Mouse (Mus musculus) kidney, embryonic 15.5 days (tissue): ENCODE measurements around the gene Mcm5. TPM values are rescaled to one million over a fixed set of nuclear protein-coding genes. Genes with fewer than 3 reads are reported as not detected.

ENCODE experiments used
- ATAC-seq: fragments of 200-750 bp; cut with Nextera tagmentation; replicated peaks from 2 replicates; pipeline ENCODE4 v1.8.0; 2017; ENCODE audit warnings: moderate TSS enrichment; ENCODE audit not compliant: low FRiP score
- H3K27ac ChIP-seq: fragments of 300-500 bp; sonication (generic); 2 replicates; pipeline ENCODE4 v1.5.1; 2015; ENCODE audit warnings: mild to moderate bottlenecking, inconsistent platforms
- H3K27me3 ChIP-seq: fragments of 300-500 bp; sonication (generic); 2 replicates; pipeline ENCODE4 v1.6.1; 2015; ENCODE audit warnings: inconsistent platforms
- H3K36me3 ChIP-seq: fragments of 300-500 bp; sonication (generic); 2 replicates; pipeline ENCODE4 v1.6.1; 2015; ENCODE audit warnings: inconsistent platforms
- H3K4me1 ChIP-seq: fragments of 300-500 bp; sonication (generic); 2 replicates; pipeline ENCODE4 v1.6.1; 2015; ENCODE audit warnings: inconsistent platforms
- H3K4me2 ChIP-seq: fragments of 300-500 bp; sonication (generic); 2 replicates; pipeline ENCODE4 v1.6.1; 2015; ENCODE audit warnings: moderate library complexity, mild to moderate bottlenecking, inconsistent platforms
- H3K4me3 ChIP-seq: fragments of 300-500 bp; sonication (generic); replicated peaks from 2 replicates; pipeline ENCODE4 v1.5.1; 2015; ENCODE audit warnings: mild to moderate bottlenecking, inconsistent platforms
- H3K9ac ChIP-seq: fragments of 300-500 bp; sonication (generic); 2 replicates; pipeline ENCODE4 v1.6.1; 2015; ENCODE audit warnings: mild to moderate bottlenecking, inconsistent platforms
- H3K9me3 ChIP-seq: fragments of 300-500 bp; sonication (generic); replicated peaks from 2 replicates; pipeline ENCODE4 v1.6.1; 2016; ENCODE audit warnings: inconsistent platforms
- WGBS: fragments of 180-500 bp; shearing (Covaris S2); methylation state at CpG from one replicate; pipeline ENCODE4 v1.1.7; 2015; ENCODE audit warnings: mixed read lengths; 5-methylcytosine and 5-hydroxymethylcytosine counted together
- polyA plus RNA-seq: library from polyadenylated mRNA; unstranded; fragments of >200 nt; fragmentation: Nextera tagmentation; extraction: Ambion mirVana; gene quantifications from 2 replicates; pipeline ENCODE4 v1.2.1, GENCODE M21; 2015

Mcm5 gene
- polyA plus RNA-seq, 1 experiment from 2014 or later: 194 TPM

DNA sequence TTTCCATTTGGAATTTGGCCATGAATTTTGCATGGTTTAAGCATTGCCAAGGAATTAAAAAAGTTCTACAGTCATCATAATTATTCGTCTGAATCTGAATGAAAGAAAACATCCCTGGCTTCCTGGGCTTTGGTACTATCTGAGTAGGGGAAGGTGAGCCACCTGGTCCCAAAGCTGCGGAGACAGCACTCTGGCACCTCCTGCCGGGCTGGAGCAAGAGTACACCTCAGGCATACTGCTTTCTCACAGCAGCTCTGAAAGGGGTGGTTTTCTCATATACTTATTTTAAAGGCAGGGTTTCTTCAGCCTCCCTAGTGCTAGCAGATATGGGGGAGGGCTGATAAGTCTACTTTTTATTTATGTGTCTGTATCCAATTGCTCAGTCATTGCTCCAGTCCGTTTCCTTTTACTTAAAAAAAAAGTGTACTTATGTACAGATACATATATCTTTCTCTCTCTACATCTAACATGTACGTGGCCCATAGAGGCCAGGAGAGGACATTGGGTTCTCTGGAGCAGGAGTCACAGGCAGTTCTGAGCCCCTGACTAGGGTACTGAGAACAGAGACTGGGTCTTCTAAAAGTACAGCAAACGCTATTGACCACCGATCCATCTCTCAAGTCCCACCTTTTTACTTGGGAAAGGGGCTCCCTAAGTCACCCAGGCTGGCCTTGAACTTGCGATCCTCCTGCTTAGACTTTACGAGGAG, 688 bp upstream of the Mcm5 start:
- H3K4me1 ChIP-seq: peaks cover 29% of the 10 kb centered on the region
- H3K27ac ChIP-seq: peak overlapping the region; percentile 86
- WGBS: 0% methylated on average over 9 of the region's 9 CpGs
- peak; percentile 75 for ATAC-seq
- H3K9me3 ChIP-seq: no peaks in the 10 kb centered on the region
- no peaks in the 10 kb centered on the region for H3K27me3 ChIP-seq
- H3K36me3 ChIP-seq: peaks cover 28% of the 10 kb centered on the region
- H3K4me2 ChIP-seq: peak overlapping the region; percentile 70
- peak overlapping the region; percentile 83 for H3K4me3 ChIP-seq
- H3K9ac ChIP-seq: peak overlapping the region; percentile 62

DNA sequence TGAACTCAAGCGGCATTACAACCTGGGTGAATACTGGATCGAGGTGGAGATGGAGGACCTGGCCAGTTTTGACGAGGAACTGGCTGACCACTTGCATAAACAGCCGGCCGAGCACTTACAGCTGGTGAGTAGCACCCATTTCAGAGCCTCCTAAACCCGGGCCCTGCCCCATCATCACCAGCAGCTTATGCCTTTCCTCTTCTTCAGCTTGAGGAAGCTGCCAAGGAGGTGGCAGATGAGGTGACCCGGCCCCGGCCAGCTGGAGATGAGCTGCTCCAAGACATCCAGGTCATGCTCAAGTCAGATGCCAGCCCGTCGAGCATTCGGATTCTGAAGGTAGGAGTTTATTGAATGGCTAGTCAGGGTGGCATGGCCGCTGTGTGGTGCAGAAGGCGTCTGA, 724 bp downstream of the Mcm5 start:
- Histone ChIP-seq H3K4me1 (peaks cover 31% of the 10 kb centered on the region), H3K36me3 (peaks cover 42% of the 10 kb centered on the region)
- WGBS: 8% methylated on average over 13 of the region's 13 CpGs

DNA sequence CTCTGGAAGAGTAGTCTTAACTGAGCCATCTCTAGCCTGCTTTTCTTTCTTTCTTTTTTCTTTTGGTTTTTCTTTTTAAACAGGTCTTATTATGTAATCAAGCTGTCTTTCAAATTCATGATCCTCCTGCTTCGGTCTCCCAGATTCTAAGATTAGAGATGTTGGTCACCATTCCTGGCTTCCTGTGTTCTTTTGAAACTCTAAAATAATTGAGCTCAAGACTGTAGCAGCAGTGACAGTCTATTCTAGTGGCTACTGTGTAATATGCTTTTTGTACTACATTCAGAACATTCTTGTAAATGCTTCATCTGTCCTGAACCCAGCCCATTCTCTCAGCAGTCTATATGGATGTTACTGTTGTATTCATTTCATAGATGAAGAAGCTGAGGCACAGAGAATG, 9.1 kb downstream of the Mcm5 start:
- H3K4me3 ChIP-seq: no peak overlapping the region
- WGBS: 89% methylated on average over 1 of the region's 1 CpGs
- 0 out of 2 replicates have a peak, but pooled peaks cover 2% of the 10 kb centered on the region for H3K4me1 ChIP-seq
- no peak overlapping the region for H3K9ac ChIP-seq
- no peaks in the 10 kb centered on the region for H3K27me3 ChIP-seq
- H3K9me3 ChIP-seq: no peaks in the 10 kb centered on the region
- no peak overlapping the region for H3K4me2 ChIP-seq
- H3K27ac ChIP-seq: no peak overlapping the region
- ATAC-seq: no peak
- peaks cover 98% of the 10 kb centered on the region for H3K36me3 ChIP-seq

More for the DNA sequence above, 724 bp downstream of the Mcm5 start:
- peak overlapping the region; percentile 71 for H3K4me2 ChIP-seq
- no peak for ATAC-seq
- H3K9ac ChIP-seq: peak overlapping the region; percentile 70
- no peak overlapping the region for H3K27ac ChIP-seq
- peak overlapping the region; percentile 83 for H3K4me3 ChIP-seq
- H3K9me3 ChIP-seq: no peaks in the 10 kb centered on the region
- no peaks in the 10 kb centered on the region for H3K27me3 ChIP-seq

DNA sequence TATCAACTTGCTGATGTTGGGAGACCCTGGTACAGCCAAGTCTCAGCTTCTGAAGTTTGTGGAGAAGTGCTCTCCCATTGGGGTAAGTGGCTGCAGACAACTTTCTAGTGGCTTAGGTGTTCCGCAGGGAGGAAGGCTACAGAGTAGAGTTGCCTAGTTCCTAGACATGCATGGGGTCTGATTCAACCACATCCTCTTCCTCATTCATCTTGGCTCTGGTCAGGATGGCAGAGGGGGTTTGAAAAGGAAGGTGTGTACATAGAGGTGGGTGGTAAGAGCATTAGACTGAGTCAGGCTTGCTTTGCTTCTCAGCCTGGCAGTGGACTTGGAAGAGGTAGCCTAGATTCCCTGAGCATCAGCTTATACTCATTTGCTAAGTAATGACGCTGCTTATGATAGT, 9.9 kb downstream of the Mcm5 start:
- no peaks in the 10 kb centered on the region for H3K4me1 ChIP-seq
- H3K4me3 ChIP-seq: no peak overlapping the region
- H3K27ac ChIP-seq: no peak overlapping the region
- 92% methylated on average over 2 of the region's 2 CpGs for WGBS
- H3K36me3 ChIP-seq: peaks cover 98% of the 10 kb centered on the region
- no peak for ATAC-seq
- H3K9me3 ChIP-seq: no peaks in the 10 kb centered on the region
- H3K4me2 ChIP-seq: no peak overlapping the region
- no peaks in the 10 kb centered on the region for H3K27me3 ChIP-seq
- no peak overlapping the region for H3K9ac ChIP-seq

DNA sequence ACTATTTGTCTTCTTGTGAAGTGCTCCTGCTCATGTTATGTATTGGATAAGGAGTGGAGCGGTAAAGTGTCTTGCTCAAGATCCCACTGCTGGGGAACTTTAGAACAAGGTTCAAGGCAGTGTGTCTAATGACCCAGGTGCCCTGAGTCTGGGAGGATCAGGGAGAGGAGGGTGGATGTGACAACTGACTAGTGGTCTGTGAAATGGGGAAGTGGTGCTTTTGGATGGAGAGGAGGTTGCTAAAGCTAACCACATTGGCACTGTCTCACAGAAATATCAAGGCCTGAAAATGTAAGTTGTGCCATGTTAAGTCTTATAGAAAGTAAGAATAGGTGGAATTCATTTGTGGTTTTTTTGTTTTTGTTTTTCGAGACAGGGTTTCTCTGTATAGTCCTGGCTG, 10.4 kb downstream of the Mcm5 start:
- peaks cover 98% of the 10 kb centered on the region for H3K36me3 ChIP-seq
- no peaks in the 10 kb centered on the region for H3K27me3 ChIP-seq
- H3K4me3 ChIP-seq: no peak overlapping the region
- ATAC-seq: no peak
- no peak overlapping the region for H3K27ac ChIP-seq
- no peaks in the 10 kb centered on the region for H3K4me1 ChIP-seq
- no peak overlapping the region for H3K9ac ChIP-seq
- 97% methylated on average over 2 of the region's 2 CpGs for WGBS
- H3K9me3 ChIP-seq: no peaks in the 10 kb centered on the region
- no peak overlapping the region for H3K4me2 ChIP-seq

DNA sequence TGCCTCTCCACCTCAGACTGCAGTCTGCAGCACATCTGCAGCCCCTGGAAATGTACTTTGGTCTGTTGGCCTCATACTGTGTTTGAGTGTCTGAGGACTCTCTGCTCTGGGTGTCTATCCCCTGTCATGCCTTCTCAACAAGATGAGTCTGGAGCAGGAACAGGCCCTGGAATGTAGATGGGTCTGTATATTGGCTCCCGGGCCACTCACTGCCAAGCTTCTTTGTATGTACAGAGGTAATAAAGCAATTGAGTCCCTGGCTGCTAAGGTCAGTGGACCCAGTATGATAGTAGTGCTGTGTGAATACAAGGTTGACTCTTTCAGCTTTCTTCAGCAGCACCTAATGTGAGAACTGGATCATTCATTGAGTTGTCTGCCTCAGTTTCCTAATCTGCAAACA, 18.0 kb downstream of the Mcm5 start:
- no peak overlapping the region for H3K4me3 ChIP-seq
- no peaks in the 10 kb centered on the region for H3K9me3 ChIP-seq
- no peaks in the 10 kb centered on the region for H3K4me1 ChIP-seq
- H3K27ac ChIP-seq: no peak overlapping the region
- WGBS: 60% methylated on average over 1 of the region's 1 CpGs
- H3K4me2 ChIP-seq: no peak overlapping the region
- no peaks in the 10 kb centered on the region for H3K27me3 ChIP-seq
- H3K9ac ChIP-seq: no peak overlapping the region
- peaks cover 78% of the 10 kb centered on the region for H3K36me3 ChIP-seq
- ATAC-seq: no peak

DNA sequence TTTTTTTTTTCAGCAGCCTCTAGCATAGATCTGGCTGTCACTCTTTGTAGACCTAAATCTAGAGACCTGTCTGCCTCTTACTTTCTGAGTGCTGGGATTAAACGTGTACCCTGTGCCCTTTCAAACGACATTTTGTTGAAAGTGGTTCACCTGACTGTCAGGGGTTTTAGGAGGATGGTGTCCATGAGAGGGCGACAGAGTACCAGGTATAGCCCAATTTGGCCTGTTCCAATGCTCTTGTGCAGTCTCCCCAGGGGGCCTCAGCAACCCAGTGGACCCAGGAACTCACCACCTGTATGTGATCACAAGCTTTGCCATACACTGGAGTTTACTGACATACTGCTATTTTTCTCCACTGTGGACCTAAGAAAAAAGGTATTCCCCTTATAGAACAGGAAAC, 23.1 kb downstream of the Mcm5 start:
- H3K36me3 ChIP-seq: peaks cover 28% of the 10 kb centered on the region
- H3K9ac ChIP-seq: no peak overlapping the region
- H3K9me3 ChIP-seq: no peaks in the 10 kb centered on the region
- H3K4me2 ChIP-seq: no peak overlapping the region
- H3K27ac ChIP-seq: no peak overlapping the region
- H3K27me3 ChIP-seq: no peaks in the 10 kb centered on the region
- 10% methylated on average over 3 of the region's 3 CpGs for WGBS
- H3K4me3 ChIP-seq: no peak overlapping the region
- peaks cover 14% of the 10 kb centered on the region for H3K4me1 ChIP-seq
- no peak for ATAC-seq

DNA sequence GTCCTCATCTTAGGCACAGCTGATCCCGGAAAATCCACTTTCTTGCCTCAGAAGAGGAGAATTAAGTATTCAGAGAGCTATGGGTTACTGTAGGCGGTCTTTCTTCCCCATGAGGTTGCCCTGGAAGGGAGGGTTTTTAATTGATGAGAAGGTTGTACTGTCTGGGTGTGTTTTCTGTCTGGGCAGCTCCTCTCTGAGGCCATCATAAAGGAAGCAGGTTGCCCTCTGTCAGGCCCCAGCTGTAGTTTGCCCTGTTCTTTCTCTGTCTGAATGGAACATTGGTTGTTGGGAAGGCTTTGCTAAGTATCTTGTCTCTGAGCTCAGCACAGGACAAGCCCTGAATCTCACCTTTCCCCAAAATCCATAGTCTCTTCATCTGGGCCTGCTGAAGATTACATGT, 24.0 kb downstream of the Mcm5 start:
- Histone ChIP-seq H3K4me3 (no peak overlapping the region), H3K9ac (no peak overlapping the region), H3K9me3 (no peaks in the 10 kb centered on the region), H3K27ac (no peak overlapping the region), H3K36me3 (peaks cover 19% of the 10 kb centered on the region), H3K4me1 (peaks cover 14% of the 10 kb centered on the region), H3K27me3 (no peaks in the 10 kb centered on the region), H3K4me2 (no peak overlapping the region)
- WGBS: 91% methylated on average over 2 of the region's 2 CpGs
- no peak for ATAC-seq

DNA sequence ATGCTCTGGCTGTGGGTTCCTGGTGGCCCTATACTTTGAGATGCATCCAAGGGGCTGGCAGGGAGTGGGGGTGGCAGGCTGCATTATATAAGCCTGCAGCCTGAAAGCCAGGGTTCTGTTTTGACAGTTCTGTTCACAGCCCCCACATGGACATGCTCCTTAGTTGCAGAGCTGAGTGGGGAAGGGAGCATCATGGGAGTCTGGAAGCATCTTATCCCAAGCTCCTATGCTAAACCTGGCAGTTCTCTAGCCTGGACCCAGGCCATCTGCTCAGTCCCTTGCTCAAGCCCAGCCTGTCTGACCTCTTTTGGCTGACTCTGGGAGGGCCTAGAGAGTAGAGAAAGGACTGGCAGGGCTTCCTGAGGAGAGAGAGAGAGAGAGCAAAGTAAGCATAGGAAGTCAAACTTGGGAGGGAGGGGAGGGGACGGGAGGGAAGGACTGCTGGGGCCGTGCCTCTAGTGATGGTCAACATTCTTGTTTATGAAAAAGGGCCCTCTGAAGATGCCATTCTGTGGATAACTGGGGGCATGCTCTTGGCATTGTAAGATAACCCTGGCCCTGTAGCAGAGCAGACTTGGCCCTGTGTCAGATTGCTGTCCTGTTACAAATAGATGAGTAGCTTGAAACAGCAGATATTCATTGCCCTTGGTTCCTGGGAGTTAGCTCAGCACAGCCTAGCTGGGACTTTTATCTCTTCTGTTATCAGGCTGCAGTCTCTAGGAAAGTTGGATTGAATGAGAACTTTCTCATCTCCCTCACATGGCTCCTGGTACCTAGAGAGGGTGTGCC, 25.4 kb downstream of the Mcm5 start:
- H3K9ac ChIP-seq: no peak overlapping the region
- no peaks in the 10 kb centered on the region for H3K27me3 ChIP-seq
- H3K4me3 ChIP-seq: no peak overlapping the region
- H3K9me3 ChIP-seq: no peaks in the 10 kb centered on the region
- peaks cover 8% of the 10 kb centered on the region for H3K36me3 ChIP-seq
- peaks cover 14% of the 10 kb centered on the region for H3K4me1 ChIP-seq
- 0 out of 2 replicates have a peak overlapping the region, but pooled peaks have one; percentile 9 for H3K27ac ChIP-seq
- peak; percentile 49 for ATAC-seq
- no peak overlapping the region for H3K4me2 ChIP-seq
- WGBS: 42% methylated on average over 2 of the region's 2 CpGs

DNA sequence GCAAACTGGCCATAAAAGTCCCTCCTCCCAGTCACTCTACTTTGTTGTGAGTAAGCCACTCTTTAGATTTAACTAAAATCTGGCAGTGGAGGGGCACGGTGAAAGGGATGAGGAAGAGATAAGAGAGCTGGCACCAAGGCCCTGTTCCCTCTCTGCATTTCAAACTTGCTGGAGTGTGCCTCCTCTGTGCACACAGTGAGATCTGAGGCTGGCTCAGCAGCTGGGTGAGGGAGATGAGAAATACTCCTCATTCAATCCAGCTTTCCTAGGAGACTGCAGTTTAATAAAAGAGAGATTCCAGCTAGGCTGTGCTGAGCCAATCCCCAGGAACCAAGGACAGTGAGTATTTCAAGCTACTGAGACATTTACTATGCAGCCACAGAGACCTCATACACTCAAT, 26.4 kb downstream of the Mcm5 start:
- whole genome bisulfite sequencing: 59% methylated on average over 1 of the region's 1 CpGs
- Histone ChIP-seq H3K4me1 (peaks cover 14% of the 10 kb centered on the region), H3K4me2 (no peak overlapping the region), H3K36me3 (no peaks in the 10 kb centered on the region), H3K27ac (no peak overlapping the region; the same call in 1 of the 2 replicates), H3K9ac (no peak overlapping the region), H3K4me3 (no peak overlapping the region), H3K27me3 (no peaks in the 10 kb centered on the region), H3K9me3 (no peaks in the 10 kb centered on the region)
- no peak for ATAC-seq

DNA sequence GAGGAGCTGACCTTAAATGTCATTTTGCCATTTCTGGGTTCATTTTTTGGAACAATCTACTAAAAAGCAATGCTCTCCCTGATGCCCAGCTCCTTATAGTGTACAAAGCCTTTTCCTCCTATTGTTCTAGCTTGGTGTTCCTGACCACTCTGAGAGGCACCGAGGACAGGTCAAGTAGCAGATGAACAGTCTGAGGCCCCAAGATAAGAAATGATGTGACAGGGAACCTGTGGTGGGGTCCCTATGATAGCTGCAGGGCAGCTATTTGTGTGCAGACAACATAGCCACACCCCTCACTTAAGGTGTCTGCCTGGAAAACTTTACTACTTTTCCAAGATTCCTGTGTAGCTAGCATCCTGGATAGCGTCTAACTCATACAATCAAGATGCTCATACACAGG, 26.9 kb downstream of the Mcm5 start:
- Histone ChIP-seq H3K27ac (no peak overlapping the region), H3K4me1 (peaks cover 14% of the 10 kb centered on the region), H3K36me3 (no peaks in the 10 kb centered on the region), H3K4me3 (no peak overlapping the region), H3K27me3 (no peaks in the 10 kb centered on the region), H3K9me3 (no peaks in the 10 kb centered on the region), H3K9ac (no peak overlapping the region), H3K4me2 (no peak overlapping the region)
- WGBS: 66% methylated on average over 2 of the region's 2 CpGs
- no peak for ATAC-seq

DNA sequence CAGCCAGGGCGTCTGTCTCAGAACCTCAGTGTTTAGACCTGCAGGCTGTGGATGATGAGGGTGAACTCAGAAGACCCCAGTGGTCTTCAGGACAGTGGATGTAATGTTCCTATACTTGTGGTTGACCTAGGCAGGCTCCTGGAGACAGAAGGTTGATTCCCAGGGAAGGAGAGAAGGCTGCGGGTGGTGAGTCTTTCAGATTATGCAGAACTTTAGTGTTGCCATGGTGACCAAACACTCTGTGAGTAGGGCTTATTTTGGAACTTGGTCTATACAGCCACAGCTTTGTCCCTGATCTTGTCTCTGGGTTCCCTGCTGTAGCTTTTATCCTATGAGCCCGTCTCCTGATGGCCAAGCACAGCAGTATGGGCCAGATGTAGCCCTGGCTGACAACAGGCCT, 28.2 kb downstream of the Mcm5 start:
- no peak overlapping the region for H3K27ac ChIP-seq
- H3K27me3 ChIP-seq: no peaks in the 10 kb centered on the region
- H3K4me3 ChIP-seq: no peak overlapping the region
- WGBS: 82% methylated on average over 3 of the region's 3 CpGs
- no peaks in the 10 kb centered on the region for H3K9me3 ChIP-seq
- H3K4me1 ChIP-seq: peaks cover 14% of the 10 kb centered on the region
- H3K4me2 ChIP-seq: no peak overlapping the region
- H3K36me3 ChIP-seq: no peaks in the 10 kb centered on the region
- no peak overlapping the region for H3K9ac ChIP-seq
- no peak for ATAC-seq
